Mouse (Mus musculus) ZHBTc4 (cell line): ENCODE results near the gene Msrb1.

ENCODE experiments used
- DNase-seq: peaks from one replicate; pipeline ENCODE4 v3.0.0-alpha.2; 2011; ENCODE audit warnings: low read depth, low spot score

Gene Msrb1

DNA sequence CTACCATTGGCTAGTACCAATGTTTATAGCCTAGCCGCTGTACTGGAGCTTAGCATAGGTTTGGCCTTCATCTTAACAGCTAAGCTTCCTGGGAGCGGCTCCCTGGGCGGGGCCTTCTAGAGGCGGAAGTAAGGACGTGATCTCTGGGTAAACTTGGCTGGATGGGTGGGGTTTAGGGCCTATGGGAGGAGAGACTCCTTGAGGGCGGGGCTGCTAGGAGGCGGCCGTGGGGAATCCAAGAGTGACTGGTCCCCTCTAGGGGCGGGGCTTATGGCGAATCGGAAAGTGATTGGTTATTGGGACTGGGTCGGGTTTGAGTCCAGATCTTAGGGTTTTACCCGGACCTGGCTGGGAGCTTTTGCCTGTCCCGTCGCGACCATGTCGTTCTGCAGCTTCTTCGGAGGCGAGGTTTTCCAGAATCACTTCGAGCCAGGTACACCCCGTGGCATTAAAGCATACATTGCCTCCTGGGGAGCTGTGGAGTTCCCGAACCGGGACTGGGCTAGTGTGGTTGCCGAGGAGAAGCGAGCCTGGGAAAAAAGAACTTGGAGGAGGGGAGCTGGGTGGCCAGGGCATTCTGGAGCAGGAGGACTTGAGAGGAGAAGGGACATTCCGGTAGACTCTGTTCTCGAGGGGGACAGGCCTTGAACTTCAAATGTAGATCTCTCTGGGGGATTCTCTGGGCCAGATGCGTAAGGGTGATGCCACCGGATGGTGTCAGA lies at the start of gene Msrb1:
Msrb1 (plus strand) TSS at position 313 of the 722 bp plus-strand sequence.
- peak; percentile 100 for DNase-seq

DNA sequence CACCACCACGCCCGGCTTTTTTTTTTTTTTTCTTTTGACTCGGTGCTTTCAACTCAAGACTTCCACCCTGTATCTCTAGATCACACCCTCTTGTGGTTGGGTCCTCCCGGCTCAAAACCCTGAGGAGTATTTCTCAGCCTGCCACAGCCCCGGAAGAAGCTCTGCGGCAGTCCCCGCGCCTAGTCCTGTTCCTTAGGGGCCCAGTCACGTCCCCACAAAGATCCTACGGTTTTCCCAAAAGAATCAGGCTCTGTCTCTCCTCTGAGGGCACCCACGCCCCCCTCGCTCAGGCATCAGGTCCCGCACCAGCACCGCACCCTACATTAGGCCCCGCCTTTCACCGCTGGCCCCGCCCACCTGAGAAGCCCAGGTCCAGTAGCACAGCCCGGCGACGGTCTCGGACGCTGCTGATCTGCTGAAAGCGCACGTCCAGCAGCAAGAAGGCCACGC lies 49.3 kb upstream of the Msrb1 start:
- DNase-seq, result peak; percentile 75

DNA sequence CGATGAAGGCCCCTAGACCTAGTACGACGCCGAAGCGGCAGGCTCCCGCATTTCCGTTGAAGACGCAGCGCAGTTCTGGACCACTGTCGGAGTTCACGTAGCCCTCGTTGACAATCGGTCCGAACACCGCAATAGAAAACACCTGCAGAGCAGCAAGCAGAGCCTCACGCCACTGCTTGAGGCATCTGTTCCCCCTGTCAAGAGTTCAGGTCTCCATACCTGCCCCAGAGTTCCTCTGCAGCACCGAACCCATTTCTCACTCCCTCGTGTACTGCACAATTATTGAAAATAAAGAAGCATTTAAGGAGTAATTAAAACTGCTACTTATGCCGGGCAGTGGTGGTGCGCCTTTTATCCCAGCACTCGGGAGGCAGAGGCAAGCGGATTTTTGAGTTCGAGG lies 48.8 kb upstream of the Msrb1 start:
- DNase-seq, result no peak

DNA sequence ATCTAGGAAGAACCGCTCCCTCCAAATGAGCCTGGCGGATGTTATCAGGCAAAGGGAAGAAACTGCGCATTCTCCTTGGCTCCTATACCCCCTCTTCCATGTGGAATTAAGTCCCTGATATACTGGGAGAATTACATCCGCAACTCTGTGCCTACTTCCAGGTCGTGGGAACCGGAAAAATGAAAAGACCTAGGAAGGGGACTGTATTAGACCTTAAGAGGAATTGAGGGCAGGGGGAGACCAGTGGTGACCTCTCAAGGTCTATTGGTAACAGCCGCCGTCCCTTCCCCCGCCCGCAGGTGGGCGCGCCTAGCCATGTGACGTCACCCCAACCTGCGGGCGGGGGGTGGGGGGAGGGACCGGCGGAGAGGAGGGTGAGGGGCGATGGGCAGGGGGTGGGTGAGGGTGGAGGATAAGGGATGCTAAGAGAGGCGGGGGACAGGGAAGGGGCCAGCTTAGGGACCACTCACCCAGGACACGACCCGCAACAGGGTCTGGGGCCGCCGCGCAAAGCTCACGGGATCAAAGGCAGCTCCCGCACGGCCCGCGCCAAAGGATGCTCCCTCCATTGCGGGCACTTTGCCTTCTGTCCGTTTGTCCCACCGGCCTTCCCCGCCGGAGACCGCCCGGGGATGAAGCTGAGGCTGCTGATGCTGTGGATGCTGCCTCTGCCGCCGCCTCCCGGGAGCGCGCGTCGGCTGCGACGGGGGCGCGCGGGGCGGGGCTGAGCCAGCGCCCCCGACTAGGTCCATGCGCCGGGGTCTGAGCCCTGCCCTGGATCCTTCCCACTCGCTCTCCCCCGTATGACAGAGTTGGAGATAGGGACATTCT lies 47.0 kb upstream of the Msrb1 start, which contains the start of gene Syngr3:
Syngr3 (minus strand) TSS at position 705 of the 831 bp plus-strand sequence.
- no peak for DNase-seq

DNA sequence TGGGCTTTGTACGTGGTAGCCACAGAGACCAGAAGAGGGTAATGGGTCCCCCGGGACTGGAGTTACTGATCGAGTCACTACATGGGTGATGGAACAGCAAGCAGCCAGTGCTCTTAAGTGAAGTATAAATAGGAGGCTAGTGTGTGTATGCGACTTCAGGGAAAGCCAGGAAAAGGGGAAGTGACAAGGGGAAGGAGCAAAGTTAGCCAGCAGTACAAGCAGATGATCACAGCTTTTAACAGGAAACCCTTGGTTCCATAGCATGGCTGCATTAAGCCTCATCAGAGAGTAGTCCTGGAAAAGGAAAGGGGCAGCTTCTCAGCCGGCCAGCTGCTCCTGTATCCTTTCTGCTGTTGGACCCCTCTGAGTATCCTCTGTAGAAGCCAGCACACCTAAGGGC lies 44.1 kb upstream of the Msrb1 start:
- no peak for DNase-seq

DNA sequence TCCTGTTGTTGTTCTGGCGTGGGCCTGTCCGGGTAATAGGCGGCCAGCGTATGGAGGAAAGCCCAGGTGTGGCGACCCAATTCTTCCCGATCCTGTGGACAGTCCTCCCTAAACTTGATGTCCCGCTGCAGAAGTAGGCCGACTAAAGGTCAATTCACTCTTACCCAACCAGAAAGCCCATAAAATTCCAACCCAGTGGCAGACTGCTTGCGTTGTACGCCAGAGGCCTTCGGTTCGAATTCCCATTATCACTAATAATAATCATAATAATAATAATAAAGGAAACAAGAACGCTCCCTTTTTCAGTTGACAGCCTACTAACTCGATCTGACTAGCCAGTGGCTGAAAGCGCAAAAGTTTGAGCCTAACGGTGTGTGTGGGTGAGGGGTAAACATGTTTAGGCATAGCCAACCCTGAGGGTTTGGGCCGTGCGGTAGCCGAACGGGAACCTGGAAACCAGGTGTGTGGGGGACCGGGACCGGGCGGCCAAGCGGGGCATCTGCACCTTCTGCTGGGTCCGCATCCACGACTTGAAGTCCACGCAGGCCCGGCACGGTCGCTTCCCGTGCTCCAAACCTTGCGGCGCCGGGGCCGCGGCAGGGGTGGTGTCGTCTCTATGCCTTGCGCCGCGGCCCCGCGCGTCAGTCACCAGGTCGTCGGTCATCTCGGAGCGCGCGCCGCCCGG lies 41.0 kb upstream of the Msrb1 start:
- no peak for DNase-seq

DNA sequence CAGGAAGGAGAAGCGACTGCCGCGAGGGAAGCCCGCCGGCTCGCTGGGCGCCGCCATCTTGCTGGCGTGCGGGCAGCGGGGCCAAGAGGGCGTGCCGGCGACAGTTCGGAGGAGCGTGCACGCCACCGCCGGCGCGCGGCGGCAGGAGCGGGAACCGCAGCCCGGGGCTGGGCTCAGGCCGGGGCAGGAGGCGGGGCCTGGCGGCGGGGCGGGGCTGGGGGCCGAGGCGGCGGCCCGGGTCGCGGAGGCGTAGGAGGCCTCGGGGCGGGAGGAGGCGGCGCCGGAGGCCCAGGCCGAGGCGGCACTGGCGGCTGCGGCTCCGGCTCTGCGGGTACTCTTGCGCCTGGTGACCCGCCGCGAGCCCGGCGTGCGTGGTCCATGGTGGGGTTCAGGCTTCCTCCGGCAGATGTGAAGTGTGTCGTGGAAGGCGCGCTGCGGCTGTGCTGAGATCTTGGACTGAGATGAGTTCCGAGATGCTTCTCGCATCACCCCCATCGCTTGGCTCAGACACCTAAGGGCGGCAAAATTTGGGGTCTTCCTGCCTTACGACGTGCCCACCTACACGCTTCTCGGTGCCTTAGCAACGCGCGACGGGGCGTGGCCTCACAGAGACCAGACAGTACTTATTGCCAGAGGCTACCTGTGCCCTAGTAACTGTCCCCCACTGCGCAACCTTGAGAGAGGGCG lies 40.3 kb upstream of the Msrb1 start, which contains the start of the genes Gfer and Noxo1:
Gfer (minus strand) TSS at position 146 of the 687 bp plus-strand sequence.
Noxo1 (plus strand) TSS at position 224 of the 687 bp plus-strand sequence.
- peak; percentile 92 for DNase-seq

DNA sequence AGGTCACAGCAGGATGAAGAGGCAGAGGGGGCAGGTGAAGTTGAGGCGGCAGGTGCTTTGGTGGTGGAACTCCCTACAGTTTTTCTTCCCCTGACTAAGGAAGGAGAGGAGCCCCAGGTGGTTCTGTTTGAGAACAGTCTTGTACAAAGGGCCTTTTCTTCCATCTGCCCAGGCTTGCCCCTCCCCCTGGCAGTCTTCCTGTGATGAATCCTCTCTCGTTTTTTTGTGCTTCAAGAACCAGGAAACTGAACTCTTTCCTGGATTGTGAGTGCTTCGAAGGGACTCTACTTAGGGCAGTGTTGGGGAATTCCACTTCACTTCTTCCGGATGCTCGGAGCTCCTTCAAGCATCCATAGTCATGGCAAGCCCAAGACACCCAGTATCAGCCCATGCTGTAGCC lies 38.5 kb upstream of the Msrb1 start:
- DNase-seq, result peak; percentile 58

DNA sequence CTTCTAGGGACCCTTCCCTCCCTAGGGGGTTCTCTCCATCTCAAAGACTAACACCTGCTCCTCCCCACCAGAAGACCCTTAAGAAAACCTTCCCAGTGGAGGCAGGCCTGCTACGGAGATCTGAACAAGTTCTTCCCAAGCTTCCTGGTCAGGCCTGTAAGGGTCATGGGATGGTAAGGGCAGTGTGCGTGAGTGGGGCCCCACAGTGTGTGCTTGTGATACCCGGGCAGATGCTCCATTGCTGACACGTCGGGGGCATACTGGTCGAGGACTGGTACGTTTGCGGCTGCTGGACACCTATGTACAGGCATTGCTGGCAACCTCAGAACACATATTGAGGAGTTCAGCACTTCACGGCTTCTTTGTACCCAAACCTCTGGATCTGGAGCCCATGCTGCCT lies 37.7 kb upstream of the Msrb1 start:
- DNase-seq, result no peak

DNA sequence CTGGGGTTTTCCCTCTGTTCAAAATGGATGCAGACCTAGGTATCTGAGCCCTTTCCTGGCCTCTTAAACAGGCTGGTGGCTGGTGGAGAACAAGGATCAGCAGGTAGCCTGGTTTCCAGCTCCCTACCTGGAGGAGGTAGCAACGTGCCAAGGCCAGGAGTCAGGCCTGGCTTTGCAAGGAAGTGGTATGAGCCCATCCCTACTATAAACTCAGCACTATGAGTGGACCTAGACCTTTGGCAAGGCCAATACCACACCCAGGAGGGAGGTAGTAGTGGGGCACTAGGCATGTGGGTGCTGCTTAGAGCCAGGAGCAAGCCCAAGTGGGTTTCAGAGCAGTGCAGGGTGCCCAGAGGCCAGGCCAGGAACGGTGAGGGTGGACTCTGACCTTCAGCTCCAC lies 37.0 kb upstream of the Msrb1 start:
- DNase-seq, result no peak

DNA sequence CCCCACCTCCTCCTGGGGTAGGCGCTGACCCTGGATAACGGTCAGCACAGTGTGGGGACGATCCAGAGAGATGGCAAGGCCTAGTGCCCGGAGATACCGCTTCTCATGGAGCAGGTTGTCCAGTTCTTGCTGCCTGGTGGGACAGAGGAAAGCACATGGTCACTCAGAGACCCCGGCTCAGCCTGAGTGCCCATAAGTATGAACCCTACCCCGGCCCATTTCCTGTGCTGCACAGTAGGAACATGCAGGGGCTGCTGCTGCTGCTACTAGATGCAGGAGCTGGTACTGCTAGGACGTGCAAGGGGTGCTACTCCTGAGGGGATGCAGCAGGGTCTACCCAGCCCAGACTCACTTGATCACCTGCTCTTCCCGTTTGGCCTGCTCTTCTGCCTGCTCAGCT lies 35.2 kb upstream of the Msrb1 start:
- DNase-seq, result no peak

DNA sequence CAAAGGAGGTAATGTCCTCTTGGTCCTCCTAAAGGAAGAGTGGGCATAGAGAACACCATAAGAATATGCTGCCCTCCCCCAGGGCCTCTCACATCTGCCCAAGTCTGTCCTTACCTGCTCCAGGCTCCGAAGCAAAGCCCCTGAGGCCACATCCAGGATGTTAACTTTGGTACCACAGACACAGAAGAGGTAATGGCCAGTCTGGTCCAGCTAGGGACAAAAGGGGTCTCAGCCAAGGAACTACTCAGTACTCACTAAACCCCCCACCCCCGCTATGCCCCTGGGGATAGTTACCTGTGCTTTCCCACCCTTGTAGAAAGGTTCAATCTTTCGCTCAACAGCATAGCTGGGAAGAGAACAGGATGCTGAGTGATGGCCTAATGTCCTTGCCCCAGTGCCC lies 30.6 kb upstream of the Msrb1 start:
- DNase-seq, result no peak

DNA sequence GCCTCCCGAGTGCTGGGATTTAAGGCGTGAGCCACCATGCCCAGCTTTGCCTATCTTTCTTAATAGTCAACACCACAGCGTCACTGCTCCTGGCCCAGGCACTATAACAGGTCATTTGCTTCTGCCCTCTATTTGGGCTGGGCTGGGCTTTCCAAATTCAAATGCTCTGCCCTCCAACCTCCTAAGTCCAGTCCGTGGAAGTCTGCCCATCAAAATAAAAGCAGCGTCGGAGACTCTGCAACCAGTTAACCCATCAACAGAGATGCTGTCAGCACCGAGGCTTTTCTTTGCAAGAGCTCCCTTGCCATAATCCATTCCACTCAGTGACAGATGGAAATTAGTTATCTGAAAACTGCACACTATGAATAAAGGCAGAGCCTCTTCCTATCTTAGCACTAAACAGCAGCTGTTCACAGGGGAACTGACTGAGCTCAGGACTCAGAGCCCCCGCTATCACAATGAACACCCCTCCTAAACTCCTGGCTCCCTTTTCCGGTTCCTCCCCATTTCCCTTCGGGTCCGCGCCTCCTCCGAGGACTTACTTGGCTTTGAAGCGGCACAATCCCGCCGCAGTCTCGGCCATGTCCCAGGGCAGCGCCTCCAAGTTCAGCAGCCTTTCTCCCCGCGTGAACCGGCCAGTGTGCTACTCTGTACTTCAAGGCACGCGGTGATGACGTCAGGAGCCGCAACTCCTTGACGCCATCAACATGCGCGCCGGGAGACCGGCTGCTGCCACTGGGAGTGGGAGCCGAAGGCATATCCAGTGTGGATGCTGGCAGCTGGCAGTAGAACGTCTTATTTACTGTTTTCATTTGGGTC lies 29.3 kb upstream of the Msrb1 start, which contains the start of gene Tbl3:
Tbl3 (minus strand) TSS at position 679 of the 819 bp plus-strand sequence.
- peak; percentile 98 for DNase-seq

DNA sequence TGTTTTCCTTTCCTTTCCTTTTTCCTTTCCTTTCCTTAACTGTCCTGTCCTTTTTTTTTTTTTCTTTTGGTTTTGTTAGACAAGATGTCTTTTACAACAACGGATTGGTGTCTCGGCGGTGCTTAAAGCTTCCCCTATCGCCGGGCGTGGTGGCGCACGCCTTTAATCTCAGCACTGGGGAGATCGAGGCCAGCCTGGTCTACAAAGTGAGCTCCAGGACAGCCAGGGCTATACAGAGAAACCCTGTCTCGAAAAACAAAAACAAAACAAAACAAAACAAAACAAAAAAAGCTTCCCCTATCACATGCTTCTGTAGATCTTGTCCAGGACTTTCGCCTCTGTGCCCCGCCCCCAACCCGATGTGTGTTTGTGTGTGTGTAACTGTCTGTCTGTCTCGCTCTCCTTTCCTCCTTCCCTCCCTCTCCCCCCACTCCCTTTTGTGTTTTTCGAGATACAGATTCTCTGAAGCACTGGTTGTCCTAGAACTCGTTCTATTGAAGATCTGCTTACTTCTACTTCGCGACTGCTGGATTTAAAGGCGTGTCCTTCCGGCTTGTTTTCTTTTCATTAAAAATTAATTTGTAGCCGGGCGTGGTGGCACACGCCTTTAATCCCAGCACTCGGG lies 28.5 kb upstream of the Msrb1 start:
- DNase-seq, result no peak

DNA sequence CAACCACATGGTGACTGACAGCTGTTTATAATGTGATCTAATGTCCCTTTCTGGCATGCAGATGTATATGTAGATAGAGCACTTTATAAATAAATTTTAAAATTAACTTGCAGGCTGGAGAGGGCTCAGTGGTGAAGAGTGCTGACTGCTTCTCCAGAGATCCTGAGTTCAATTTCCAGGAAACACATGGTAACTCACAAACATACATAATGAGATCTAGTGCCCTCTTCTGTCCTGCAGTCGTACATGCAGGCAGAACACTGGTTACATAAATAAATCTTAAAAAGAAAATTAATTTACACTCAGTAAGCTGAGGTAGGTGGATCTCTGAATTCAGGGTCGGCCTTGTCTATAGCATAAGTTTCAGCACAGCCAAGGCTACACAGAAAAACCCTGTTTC lies 27.8 kb upstream of the Msrb1 start:
- peak; percentile 67 for DNase-seq

DNA sequence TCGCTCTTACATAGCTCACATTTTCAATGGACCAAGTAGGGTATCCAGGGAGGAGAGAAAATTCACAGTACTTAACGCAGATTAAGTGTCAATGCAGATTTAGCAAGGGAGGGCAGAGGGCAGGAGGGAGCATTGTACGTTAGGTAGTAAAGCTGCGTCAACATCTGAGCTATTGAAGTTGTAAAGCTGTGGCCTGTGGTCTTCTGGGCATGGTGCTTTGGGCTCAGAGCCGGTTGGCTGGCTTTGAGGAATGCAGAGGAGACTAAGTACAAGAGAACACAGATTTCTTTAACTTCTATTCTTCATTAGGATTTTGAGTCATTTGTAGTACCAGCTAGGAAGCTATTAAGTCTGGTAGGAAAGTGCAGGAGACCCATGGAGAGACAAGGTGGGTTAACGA lies 20.9 kb upstream of the Msrb1 start:
- DNase-seq, result no peak

DNA sequence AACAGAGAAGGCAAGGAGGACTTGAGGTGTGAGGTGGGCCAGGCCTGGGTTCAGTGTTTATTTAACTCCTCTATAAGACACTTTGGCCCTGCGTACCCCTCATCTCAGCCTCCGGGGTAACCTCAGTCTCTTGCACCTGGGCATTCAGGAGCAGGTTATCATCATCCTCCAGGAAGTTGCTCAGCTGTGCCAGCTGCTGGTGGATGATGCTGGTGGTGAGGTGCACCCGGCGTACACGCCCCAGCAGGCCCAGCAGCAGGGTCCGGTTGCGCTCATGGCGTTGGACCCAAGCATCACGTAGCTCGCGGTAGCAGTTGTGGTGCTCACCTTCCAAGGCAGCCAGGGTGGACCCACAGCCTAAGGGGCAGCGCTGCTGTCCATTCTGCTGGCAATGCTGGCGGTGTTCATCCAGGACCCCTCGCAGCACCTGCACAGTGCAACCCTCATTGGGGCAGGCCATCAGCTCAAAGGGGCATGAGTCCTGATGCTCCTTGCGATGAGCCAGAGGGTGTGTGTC lies 20.2 kb upstream of the Msrb1 start:
- no peak for DNase-seq

DNA sequence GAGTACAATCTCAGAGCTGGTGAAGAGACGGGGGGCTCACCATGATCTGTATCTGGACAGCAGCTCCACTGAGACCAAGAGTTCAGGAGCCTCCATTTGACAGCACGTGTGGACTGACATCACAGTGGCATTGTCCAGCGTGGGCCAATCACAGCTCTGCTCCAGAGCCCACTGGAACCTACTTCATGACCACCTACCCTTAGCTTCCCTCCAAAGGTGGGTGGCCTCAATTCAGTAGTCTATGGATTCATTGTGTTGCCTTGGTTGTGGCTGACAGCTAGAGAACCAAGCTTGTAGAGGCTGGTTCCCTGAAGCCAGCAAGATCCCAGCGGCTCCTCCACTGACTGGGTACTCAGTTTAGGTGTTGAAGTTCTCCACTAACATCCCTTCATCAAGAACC lies 18.5 kb upstream of the Msrb1 start, which contains the start of the genes Rnf151 and Rps2:
Rnf151 (minus strand) TSS at position 121 of the 400 bp plus-strand sequence.
Rps2 (plus strand) TSS at position 174 of the 400 bp plus-strand sequence.
- DNase-seq, result no peak

DNA sequence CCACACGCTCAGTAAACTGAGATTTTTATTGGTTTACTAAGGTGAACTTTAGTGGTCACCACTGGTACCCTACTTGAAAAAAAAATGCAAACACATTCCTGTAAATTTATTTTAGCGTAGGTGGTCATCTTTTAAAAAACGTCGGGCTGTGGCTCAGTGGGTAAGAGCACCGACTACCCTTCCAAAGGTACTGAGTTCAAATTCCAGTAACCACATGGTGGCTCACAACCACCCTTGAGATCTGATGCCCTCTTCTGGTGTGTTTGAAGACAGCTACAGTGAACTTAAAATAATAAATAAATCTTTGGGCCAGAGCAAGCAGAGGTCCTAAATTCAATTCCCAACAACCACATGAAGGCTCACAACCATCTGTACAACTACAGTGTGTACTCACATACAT lies 17.5 kb upstream of the Msrb1 start:
- DNase-seq, result peak; percentile 38
